Mouse (Mus musculus) WW6 (cell line): Measurements from ENCODE around the gene Celsr2.

Source experiments
- DNase-seq: peaks from one replicate; pipeline ENCODE4 v3.0.0-alpha.2; 2013; ENCODE audit warnings: low read depth, low spot score

Celsr2 gene

DNA sequence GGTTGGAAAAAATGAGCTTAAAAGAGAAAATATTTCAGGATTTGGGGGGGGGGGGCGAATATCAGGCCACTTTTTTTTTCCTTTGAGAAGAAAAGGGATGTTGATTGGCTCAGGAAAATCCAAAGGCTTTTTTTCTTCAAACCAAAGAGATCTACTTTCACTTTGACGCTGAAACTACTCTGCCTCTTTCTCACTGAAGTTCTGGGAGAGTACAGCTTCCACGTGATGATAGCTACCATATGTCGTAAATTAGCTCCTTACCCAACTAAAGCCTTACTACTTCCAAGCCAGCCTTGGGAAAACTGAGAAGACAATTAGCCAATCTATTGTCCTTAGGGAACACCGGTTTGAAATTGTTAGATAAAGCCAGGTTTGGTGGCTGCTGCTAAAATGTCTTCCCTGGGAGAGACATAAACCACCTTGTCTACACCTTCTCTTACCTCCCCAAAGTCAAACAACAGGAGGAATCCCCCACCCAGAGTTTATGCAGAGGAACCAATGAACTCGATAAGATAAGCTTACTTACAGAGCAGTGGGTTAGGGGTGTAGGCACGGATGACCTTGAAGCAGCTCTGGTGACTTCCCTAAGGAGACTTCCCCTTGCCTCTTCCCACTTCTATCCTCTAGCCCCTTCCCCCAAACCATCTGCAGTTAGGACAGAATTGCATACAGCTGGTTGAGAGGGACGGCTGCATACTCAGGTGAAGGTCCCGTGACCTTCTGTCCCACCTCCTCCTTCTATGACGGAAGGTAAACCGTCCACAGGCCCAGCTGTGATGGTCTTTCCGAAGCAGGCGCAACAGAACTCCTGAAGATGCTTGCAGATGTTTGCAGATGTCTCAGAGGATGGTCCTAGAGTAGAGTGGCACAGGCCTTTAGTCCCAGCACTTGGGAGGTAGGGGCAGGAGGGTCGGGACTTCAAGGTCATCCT is 33.1 kb downstream of the Celsr2 start:
- no peak for DNase-seq

DNA sequence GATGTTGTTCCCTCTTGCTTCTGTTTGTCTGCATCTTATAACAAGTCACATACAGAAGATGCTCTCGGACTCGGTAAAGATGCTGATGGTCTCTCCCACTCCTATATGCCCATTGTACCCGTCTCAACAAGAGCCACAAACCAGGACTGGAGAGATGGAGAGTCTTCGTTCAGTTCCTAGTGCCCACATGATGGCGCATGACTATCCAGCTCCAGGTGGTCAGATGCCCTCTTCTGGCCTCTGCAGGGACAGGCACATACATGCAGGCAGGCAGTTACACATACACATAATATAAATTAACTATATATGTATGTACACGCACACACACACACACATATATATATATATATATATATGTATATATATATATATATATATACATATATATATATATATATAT is 34.7 kb downstream of the Celsr2 start:
- DNase-seq = no peak

DNA sequence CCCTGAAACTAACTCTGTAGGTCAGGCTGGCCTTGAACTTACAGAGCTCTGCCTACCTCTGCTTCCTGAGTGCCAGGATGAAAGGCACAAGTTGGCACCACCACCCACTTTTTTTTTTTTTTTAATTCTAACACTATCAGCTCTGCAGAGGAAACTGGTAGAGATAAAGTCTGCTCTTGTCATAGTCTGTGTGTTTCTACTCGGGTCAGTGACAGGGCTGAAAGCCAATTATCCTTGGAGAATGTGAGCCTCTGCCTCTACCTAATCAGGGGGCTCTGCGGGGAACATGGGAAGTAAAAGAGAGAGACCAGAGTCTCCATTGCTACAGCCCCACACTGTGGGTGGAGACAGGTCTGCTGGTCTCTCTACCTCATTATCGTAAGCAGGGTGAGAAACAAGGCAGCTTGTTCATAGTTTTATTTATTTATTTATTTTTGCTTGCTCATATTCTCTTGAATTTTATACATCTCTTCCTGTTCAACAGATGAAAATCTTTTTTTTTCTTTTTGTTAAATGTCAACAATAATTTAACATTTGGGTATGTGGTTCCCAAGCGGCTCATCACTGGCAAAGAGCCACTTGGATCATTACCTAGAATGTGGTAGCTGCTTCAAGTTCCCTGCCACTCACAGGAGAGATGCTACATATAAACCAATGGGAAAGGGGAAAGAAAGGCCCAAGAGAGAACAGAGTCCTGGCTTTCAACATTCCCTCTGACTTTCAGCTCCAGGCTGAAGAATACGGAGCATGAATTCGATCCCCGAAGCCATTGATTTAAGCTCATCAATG is 36.3 kb downstream of the Celsr2 start:
- no peak for DNase-seq

DNA sequence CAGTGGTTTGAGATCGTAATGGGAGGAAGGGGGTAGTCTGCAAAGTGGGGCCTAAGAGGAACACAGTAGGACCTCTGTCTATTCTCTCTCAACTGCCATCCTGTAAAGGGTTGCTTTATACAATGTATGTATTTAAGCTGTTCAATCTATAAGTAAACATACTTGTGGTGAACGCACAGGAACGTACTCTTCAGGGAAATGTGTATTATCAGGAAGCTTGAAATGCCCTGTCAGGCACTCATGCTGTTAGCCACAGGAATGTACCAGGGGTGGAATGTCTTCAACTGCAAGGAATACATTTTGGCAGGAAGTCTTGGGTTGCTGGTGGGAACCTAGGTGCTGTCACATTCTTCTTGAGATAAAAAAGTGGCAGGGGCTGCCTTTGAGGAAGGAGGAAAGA is 42.7 kb downstream of the Celsr2 start:
- no peak for DNase-seq

DNA sequence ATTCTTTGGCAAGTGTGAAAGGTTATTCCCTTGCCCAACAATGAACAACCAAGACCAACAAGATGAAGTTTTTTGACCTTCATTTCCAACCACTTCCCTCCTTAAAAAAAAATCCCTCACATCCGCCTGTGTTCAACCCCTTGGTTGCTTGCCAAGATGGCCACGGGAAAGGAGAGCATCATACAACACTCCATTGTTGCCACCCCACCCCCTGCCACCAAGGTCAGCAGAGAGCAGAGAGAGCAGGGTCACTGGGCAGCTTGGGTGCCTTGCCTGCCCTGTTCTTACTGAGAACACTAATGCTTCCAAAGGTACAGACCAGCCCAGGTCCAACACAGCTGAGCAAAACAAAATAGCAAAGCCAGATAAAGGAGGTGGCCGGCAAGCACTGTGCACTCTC is 43.1 kb downstream of the Celsr2 start:
- no peak for DNase-seq

DNA sequence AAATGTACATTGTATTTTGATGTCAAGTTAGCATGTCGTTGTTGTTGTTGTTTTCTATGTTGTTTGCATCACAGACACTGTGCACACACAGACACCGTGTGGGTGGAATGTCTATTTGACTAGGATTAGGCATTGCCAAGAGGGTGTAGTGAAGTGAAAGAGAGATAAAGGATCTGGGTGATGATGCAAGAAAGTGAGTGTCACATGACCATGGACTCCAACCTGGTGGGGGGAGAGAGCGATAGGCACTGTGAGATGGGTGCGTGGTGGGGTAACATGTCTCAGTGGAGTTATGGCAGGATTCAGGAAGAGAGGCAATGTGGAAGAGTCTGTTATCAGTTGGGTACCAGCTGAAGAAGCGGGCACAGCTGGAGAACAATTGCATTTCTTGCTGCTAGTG is 46.6 kb downstream of the Celsr2 start:
- DNase-seq = no peak

DNA sequence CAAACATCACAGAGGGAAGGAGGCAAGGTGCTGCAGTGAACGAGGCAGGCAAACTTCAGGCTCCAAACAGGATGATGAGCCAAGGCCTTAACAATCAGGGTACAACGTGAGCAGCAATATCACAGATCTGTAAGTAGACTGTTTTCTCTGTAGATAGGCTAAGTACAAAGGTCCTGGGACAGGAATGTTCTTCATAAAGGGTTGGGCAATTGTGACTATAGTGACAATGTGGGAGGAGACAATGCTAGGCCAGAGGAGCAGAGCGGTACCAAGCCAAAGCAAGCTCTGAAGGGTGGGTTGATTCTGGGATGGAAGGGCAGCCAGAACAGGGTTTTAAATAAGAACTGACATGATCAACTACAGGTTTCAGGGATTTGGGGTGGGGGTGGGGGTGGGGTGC is 47.5 kb downstream of the Celsr2 start:
- DNase-seq = no peak

DNA sequence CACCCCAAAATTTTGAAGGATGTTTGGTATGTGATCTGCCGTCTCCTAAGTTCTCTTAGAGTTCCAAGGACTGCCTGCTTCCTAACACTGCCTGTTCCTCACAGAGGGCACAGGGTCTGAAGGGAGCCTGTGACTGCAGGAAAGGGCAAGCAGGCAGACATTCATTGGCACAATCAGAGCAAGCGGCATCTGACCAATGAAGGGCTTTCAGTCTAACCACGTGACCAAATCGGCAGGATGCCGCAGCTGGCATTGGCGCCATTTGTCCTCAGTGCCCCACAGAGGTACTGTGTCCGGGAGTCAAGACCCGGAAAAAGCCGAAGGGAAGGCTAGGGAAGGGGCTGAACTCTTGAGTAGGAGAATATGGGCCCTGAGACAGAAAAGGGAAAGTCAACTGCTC is 48.2 kb downstream of the Celsr2 start:
- no peak for DNase-seq

DNA sequence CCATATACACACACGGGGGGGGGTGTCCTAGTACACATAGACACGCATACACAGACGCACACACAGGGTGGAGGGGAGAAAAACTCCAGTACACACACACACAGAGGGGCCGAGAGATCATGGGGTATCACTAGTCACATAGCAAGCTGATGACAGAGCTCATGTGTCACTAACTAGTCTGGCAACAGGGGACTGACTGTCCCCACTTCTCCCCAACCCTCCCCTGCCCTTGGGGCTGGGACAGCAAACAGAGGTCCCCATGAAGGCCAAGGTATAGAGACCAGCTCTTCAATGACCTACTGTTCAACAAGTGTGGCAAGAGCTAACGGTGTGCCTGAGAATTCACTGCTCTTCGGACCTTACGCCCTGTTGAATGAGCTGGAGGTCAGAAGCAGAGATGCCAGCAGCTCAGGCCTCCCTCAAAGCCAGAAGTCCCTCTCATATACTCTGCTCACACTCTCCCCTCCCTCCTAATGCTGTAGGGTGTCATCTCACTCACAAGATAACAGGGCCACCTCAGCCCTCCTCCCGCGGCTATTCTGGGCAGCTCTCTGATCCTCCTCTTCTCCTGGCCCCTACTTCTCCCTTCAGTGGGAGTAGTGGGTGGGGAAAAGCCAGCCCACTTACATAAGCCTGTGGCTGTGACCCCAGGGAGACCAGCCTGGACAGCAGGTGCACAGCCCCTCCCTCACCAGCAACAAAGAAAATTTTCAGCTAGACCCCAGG is 50.9 kb downstream of the Celsr2 start, which contains the start of gene Mybphl:
Mybphl (plus strand) TSS at position 642 of the 726 bp plus-strand sequence.
- DNase-seq = no peak

DNA sequence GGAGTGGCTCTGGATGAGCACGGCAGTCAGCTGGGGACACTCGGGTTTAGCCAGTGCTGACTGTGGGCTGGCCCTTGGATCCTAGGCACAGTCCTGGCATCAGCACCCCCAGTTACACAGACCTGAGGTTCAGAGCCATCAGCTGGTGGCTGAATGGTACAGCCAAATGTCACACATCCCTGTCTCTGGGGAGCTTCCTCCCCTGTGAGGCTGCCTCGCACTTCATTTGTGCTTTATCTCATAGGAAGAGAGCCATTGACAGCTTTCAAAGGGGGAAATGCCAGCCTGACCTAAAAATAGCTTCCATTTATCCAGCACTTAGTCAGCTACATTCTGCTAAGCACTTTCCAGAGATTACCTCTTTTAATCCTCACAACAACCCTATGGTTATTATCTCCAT is 51.7 kb downstream of the Celsr2 start:
- DNase-seq = no peak

DNA sequence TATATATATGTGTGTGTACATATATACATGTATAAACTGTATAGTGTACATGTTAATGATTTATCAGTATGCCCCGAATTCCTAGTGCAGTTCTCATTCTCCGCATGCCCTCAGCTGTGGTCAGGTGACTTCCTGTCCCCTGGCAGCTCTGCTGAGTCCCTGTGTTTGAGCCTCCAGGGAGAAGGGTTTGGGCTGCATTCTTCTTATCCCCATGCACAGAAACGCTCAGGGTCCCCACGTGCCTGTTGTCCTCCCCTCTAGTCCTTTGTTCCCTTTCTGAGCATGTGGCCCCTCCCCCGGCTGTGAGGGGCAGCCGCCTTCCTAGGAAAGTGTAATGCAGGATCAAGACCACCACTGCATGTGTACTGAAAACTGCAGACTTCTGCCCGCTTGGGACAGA is 54.5 kb downstream of the Celsr2 start:
- DNase-seq = no peak

DNA sequence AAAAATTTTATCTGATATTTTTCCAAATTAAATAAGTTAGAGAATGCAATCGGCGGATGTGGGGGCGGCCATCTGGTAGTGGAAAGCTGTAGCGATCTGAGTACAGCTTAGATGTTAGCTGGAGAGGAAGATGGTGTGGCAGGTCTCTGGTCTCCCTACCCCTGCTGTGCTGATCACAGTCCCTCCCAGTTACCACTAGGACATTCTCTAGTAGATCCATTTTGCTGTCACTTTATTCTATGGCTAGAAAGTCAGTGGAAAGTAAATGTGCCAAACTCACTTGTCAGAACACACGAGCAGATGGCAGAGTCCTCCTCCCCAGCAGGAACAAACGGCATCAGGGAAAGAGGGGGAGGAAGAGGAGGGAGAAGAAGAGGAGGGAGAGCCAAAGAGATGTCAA is 56.9 kb downstream of the Celsr2 start:
- no peak for DNase-seq

DNA sequence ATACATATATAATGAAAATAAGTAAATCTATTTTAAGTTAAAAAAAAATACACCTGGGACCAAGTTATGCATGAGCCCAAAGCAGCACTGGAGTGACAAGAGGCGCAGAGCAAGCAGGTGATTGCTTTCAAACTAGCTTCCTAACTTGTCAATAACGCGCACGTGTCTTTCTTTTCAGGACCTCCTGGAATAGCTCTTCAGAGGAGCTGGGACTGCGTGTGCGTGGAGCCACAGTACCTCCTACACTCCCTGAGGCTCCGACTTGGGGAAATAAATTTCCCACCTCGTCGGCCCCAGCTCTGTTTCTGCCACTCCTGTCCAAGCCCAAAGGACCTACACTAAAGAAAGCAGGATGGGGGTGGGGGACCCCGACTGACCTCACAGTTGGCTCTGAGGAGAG is 58.3 kb downstream of the Celsr2 start:
- no peak for DNase-seq

DNA sequence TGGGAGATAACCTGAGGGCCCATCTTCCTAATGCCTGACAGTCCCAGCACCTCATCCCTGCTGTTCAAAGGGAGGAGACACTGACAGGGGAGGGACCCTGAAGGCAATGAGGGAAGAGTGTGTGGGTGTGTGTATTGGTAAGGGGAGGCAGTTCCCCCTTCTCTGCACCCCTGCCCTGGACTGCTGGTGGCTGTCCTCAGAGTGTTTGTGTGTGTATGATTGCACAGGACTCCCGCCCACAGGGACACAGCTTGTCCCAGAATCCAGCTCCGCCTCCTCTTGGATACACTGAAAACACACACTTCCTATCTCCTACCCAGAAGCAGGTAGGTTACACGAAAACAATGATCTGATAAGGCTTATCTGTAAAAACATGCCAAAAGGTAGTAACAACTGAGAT is 60.1 kb downstream of the Celsr2 start:
- DNase-seq = no peak

DNA sequence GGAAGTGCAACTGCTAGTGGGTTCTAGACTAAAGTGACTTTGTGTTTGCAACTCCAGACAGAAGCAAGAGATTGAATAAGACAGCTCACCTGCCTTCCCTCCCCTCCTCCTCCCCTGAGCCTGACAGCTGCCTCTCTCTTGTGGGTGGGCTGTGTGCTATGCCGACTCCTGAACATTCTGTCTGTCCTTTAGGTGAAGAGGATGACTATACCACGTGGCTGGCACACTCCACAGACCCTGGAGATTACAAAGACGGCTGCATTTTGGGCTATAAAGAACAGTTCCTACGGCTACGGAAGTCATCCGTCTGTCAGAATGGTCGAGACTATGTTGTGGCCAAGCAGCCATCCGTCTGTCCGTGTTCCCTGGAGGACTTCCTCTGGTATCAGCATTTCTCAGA is 67.0 kb downstream of the Celsr2 start:
- no peak for DNase-seq

DNA sequence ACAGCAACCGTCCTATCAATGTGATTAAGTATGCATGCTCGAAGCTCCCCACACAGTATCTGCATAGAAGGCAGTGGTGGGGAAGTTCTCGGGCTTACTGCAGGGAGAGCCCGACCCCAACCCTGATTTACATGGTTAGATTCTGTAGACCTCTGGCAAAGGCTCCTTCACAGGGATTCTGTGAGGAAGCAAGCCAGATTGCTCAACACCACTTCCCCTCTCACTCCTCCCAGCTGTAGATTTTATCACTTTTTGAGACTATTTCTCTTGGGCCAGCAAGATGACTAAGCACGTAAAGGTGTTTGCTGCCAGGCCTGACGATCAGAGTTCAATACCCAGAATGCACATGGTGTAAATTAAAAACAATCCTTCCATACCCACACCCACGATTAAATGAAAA is 69.5 kb downstream of the Celsr2 start:
- no peak for DNase-seq

DNA sequence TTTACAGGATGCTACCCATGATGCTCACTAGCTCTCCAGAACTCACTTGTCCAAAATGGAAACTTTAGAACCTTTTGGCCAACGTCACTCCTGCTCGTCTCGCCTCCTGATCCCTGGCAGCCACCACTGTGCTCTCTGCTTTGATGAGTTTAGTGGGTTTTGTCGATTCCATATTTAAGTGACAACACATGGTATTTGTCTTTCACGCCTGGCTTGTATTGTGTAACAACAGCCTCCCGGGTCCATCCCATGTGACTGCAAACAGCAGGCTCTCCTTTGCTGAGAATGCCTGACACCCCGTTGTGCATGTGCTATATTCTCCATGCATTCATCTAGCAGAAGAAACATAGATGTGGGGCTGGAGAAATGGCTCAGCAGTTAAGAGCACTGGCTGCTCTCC is 73.2 kb downstream of the Celsr2 start:
- DNase-seq = no peak

DNA sequence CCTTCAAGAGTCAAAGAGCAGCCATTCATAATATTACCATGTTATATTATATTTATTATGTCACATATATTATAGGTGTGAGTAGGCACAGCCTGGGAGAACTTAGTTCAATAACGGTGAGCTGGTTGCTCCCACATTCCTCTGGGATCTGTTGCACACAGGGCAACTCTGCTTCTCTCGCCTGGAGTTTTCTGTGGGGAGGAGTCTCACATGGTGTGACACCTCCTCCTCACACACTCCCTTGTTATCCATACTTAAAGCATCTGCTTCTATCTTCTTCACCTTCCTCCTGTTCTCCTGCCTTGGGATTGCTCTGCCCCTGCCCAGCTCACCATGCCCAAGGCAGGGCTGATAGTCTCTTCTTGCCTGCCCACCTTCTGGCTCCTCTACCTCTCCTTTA is 74.3 kb downstream of the Celsr2 start:
- DNase-seq = no peak
